Mouse (Mus musculus) induced T-regulatory cell, adult 2 months (primary cell): ENCODE data around the gene Lig4.

Experiments
- DNase-seq: peaks from one replicate; pipeline ENCODE4 v3.0.0-alpha.2; 2012; ENCODE audit warnings: low read depth

Gene Lig4

GRCm38 (mm10) chr8:9929746-9930445, 47.6 kb downstream of the Lig4 start:
- DNase-seq, result no peak
